Mouse (Mus musculus): ENCODE data around the gene Olfr1325. TPM values are rescaled to one million over a fixed set of nuclear protein-coding genes. Genes with fewer than 3 reads are reported as not detected.
"Not testable (repeated sequence)": the region's sequence is repeated elsewhere in the genome, so short reads cannot be mapped to it uniquely, and the experiment has no call there.

The Olfr1325 gene
- not detected for polyA plus RNA-seq (2012; fragmentation: generic; extraction: Trizol)

- Histone ChIP-seq H3K4me2 (ENCODE audit: low read depth) (no peak within 1 kb of the TSS), H3ac (ENCODE audit: control insufficient read depth, insufficient read length) (no peak within 1 kb of the TSS), H3K27me3 (ENCODE audit: control insufficient read depth, insufficient read depth, insufficient read length) (no peaks in the 10 kb centered on the region), H3K36me3 (ENCODE audit: control insufficient read depth, insufficient read depth) (no peaks in the 10 kb centered on the region), H3K4me3 (no peak within 1 kb of the TSS), H3K79me2 (ENCODE audit: control insufficient read depth, insufficient read depth) (no peaks in the 10 kb centered on the region)
- no peak for TF ChIP-seq USF1 (IDR thresholded peaks at IDR 0.05; ENCODE audit: low read depth)
- TF ChIP-seq CEBPB (IDR thresholded peaks at IDR 0.05; ENCODE audit: insufficient read depth, poor library complexity, severe bottlenecking), result no peak
- TF ChIP-seq MYOD1 (IDR thresholded peaks at IDR 0.05; ENCODE audit: control insufficient read depth in 1 of 3, insufficient read length in 2 of 3, low read depth in 2 of 3), result no peak
- TF ChIP-seq POLR2AphosphoS2 (IDR thresholded peaks at IDR 0.05; ENCODE audit: insufficient read length, low read depth), result no peak
- TF ChIP-seq TCF3 (IDR thresholded peaks at IDR 0.05; ENCODE audit: insufficient read length, low read depth), result no peak
- no peak for TF ChIP-seq MAX (IDR thresholded peaks at IDR 0.05; ENCODE audit: low read depth)
- no peak for TF ChIP-seq SRF (IDR thresholded peaks at IDR 0.05; ENCODE audit: control insufficient read depth, insufficient read length, low read depth)
- no peak for TF ChIP-seq POLR2A (IDR thresholded peaks at IDR 0.05; ENCODE audit: insufficient read length, low read depth)
Observed at GRCm38 (mm10) chrX:74592379-74592778, at the start of gene Olfr1325. Gene Olfr1325 (plus strand): TSS chrX:74592679.

GRCm38 (mm10) chrX:74574788-74575187, 17.7 kb upstream of the Olfr1325 start, which contains the start of gene Olfr1326-ps1:
Gene Olfr1326-ps1 (minus strand): TSS chrX:74574888.
- H3K79me2 ChIP-seq (ENCODE audit: control insufficient read depth, insufficient read depth), result no peaks in the 10 kb centered on the region
- TF ChIP-seq CEBPB (IDR thresholded peaks at IDR 0.05; ENCODE audit: insufficient read depth, poor library complexity, severe bottlenecking) (no peak), SRF (IDR thresholded peaks at IDR 0.05; ENCODE audit: control insufficient read depth, insufficient read length, low read depth) (no peak), MAX (IDR thresholded peaks at IDR 0.05; ENCODE audit: low read depth) (no peak), POLR2A (IDR thresholded peaks at IDR 0.05; ENCODE audit: insufficient read length, low read depth) (no peak), MYOD1 (IDR thresholded peaks at IDR 0.05; ENCODE audit: control insufficient read depth in 1 of 3, insufficient read length in 2 of 3, low read depth in 2 of 3) (no peak), USF1 (IDR thresholded peaks at IDR 0.05; ENCODE audit: low read depth) (no peak), TCF3 (IDR thresholded peaks at IDR 0.05; ENCODE audit: insufficient read length, low read depth) (no peak), MYOG (IDR thresholded peaks at IDR 0.05; ENCODE audit: control insufficient read depth in 1 of 3, insufficient read depth in 1 of 3, insufficient read length in 2 of 3, low read depth in 2 of 3) (no peak), TCF12 (IDR thresholded peaks at IDR 0.05; ENCODE audit: insufficient read depth, poor library complexity, severe bottlenecking) (no peak), REST (IDR thresholded peaks at IDR 0.05; ENCODE audit: insufficient read depth, insufficient read length) (no peak), POLR2AphosphoS2 (IDR thresholded peaks at IDR 0.05; ENCODE audit: insufficient read length, low read depth) (no peak)
- H3K4me3 ChIP-seq, result no peak within 1 kb of the TSS
- H3K27me3 ChIP-seq (ENCODE audit: control insufficient read depth, insufficient read depth, insufficient read length), result no peaks in the 10 kb centered on the region
- no peak within 1 kb of the TSS for H3ac ChIP-seq (ENCODE audit: control insufficient read depth, insufficient read length)
- H3K36me3 ChIP-seq (ENCODE audit: control insufficient read depth, insufficient read depth), result no peaks in the 10 kb centered on the region
- H3K4me2 ChIP-seq (ENCODE audit: low read depth), result no peak within 1 kb of the TSS

GRCm38 (mm10) chrX:74645466-74646323, 53.2 kb downstream of the Olfr1325 start, which contains the start of gene Gm5640:
Gene Gm5640 (minus strand): TSS chrX:74645635.
- H3K79me2 ChIP-seq (ENCODE audit: control insufficient read depth, insufficient read depth); H3K4me3 ChIP-seq; H3K36me3 ChIP-seq (ENCODE audit: control insufficient read depth, insufficient read depth); H3K27me3 ChIP-seq (ENCODE audit: control insufficient read depth, insufficient read depth, insufficient read length); H3K4me2 ChIP-seq (ENCODE audit: low read depth); H3ac ChIP-seq (ENCODE audit: control insufficient read depth, insufficient read length): not testable (repeated sequence)

- H3ac ChIP-seq (ENCODE audit: control insufficient read depth, insufficient read length); H3K4me2 ChIP-seq (ENCODE audit: low read depth); H3K4me3 ChIP-seq; H3K27me3 ChIP-seq (ENCODE audit: control insufficient read depth, insufficient read depth, insufficient read length); H3K36me3 ChIP-seq (ENCODE audit: control insufficient read depth, insufficient read depth); H3K79me2 ChIP-seq (ENCODE audit: control insufficient read depth, insufficient read depth): not testable (repeated sequence)
Observed at GRCm38 (mm10) chrX:74646393-74646792, 53.9 kb downstream of the Olfr1325 start.

Other genes with a start within 250 kb of the Olfr1325 start
- gene Lage3, start 239.1 kb upstream of the Olfr1325 start, polyA plus RNA-seq (2012; fragmentation: generic; extraction: Trizol), result 41.6 TPM
- 51.5 TPM for gene Ubl4a, start 219.5 kb upstream of the Olfr1325 start, polyA plus RNA-seq (2012; fragmentation: generic; extraction: Trizol)
- 11.2 TPM for gene Slc10a3, start 219.3 kb upstream of the Olfr1325 start, polyA plus RNA-seq (2012; fragmentation: generic; extraction: Trizol)
- gene Fam3a, start 199.4 kb upstream of the Olfr1325 start, polyA plus RNA-seq (2012; fragmentation: generic; extraction: Trizol), result 19.5 TPM
- 24.7 TPM for gene Ikbkg, start 199.4 kb upstream of the Olfr1325 start, polyA plus RNA-seq (2012; fragmentation: generic; extraction: Trizol)
- 62.2 TPM for gene G6pdx, start 163.5 kb upstream of the Olfr1325 start, polyA plus RNA-seq (2012; fragmentation: generic; extraction: Trizol)
- gene Gm6880, start 111.3 kb upstream of the Olfr1325 start, polyA plus RNA-seq (2012; fragmentation: generic; extraction: Trizol), result not detected
- not detected for gene Olfr1326-ps1, start 17.8 kb upstream of the Olfr1325 start, polyA plus RNA-seq (2012; fragmentation: generic; extraction: Trizol)
- gene Gm5640, start 53.0 kb downstream of the Olfr1325 start, polyA plus RNA-seq (2012; fragmentation: generic; extraction: Trizol), result not detected
- not detected for gene Gm6890, start 148.2 kb downstream of the Olfr1325 start, polyA plus RNA-seq (2012; fragmentation: generic; extraction: Trizol)
- not detected for gene Gm5936, start 244.5 kb downstream of the Olfr1325 start, polyA plus RNA-seq (2012; fragmentation: generic; extraction: Trizol)